Comparison of ENCODE assay signal across 9 mouse cellular contexts in the genomic region with DNA sequence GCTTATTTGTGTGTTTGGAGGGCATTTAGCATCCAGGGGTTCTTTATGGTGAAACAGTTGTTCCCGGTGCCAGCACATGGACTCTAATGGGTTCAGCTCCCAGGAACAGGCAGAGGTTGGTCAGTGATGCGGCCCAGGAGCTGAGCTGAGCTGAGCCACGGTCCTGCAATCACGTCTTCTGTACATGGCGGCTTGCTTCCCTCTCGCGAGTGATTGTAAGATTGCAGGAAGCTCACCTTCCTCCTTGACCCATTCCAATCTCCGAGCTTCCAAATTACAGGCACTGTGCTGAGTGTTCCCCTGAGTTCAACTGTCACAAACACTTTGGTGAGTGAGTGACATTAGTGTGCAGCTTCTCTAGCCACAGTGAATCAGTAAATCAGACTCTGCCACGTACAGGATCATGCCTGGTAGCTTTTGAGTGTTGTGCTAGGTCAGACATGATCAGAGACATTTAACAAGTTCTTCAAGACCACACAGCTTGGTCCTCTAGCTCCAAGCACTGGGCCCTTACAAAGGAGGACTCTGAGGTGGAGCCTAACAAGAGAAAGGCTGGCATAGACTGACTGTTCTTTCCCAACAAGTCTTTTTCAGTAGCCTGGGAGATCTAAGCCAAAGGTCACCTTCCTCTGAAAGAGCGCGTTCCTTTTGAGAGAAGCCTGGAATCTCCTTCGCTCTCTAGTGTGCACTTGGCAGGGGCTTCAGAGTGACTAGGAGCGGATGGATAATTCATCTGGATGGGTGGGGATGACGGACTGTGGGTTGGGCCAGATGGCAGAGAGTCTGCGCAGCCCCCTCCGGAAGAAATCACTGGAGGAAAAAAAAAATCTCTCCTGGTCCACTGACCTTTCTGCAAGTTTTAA.
DNase-seq lines count a peak whose midpoint lies in the region; ATAC-seq and TF ChIP-seq lines count a peak whose summit lies in the region.
"Had no signal": no experiment of that assay in that cellular context is flagged by ENCODE, and none has a peak within 500 bp of the region (broad histone marks: within the 10 kb centered on the region; RNA-seq: fewer than 3 reads in every experiment).

No protein-coding gene starts in this region.

- H3K4me1 ChIP-seq in hindbrain, embryonic 10.5 days (replicated peaks), result peaks cover 56% of the 10 kb centered on the region
- no peaks in the 10 kb centered on the region for H3K4me1 ChIP-seq in liver, postnatal 0 days (ENCODE audit: insufficient read depth)

- peak overlapping the region; percentile 38 for H3K4me3 ChIP-seq in hindbrain, embryonic 10.5 days
- H3K4me3 ChIP-seq in liver, postnatal 0 days (ENCODE audit: low read depth, low read length), result no peak overlapping the region
- no peak overlapping the region for H3K4me3 ChIP-seq in layer of hippocampus, adult 2 months

- no peaks in the 10 kb centered on the region for H3K36me3 ChIP-seq in hindbrain, embryonic 10.5 days
- no peaks in the 10 kb centered on the region for H3K36me3 ChIP-seq in liver, postnatal 0 days (replicated peaks; ENCODE audit: insufficient read depth, low read length)

- intact Hi-C loops in left cerebral cortex, postnatal 4 days (cut with DNase I), result no loop called here

- ATAC-seq in liver, postnatal 0 days, result no peak

- WGBS in hindbrain, embryonic 10.5 days, result 21% methylated on average over 16 of the region's 16 CpGs
- 31% methylated on average over 16 of the region's 16 CpGs for WGBS in liver, postnatal 0 days (ENCODE audit: insufficient replicate concordance)

- no peak for TF ChIP-seq CTCF in liver, postnatal 0 days (IDR thresholded peaks at IDR 0.05; ENCODE audit: low read depth)
- no peak for TF ChIP-seq CTCF in layer of hippocampus, adult 2 months (conservative IDR thresholded peaks at IDR 0.05)

- TF ChIP-seq EP300 in liver, postnatal 0 days (IDR thresholded peaks at IDR 0.05; ENCODE audit: low read depth), result no peak

- DNase-seq in left cerebral cortex, postnatal 4 days, result peak; percentile 45
- DNase-seq in left cerebral cortex, adult 9 months (ENCODE audit: low spot score in 2 of 2), result no peak
- peak; percentile 38 for DNase-seq in hindbrain, embryonic 10.5 days (ENCODE audit: low spot score)
- peak; percentile 14 for DNase-seq in lung, postnatal 10 days
- DNase-seq in frontal cortex, postnatal 10 days (ENCODE audit: low spot score in 2 of 2), result no peak
- no peak for DNase-seq in liver, postnatal 0 days
- DNase-seq in right cerebral cortex, postnatal 25 days, result no peak
- no peak for DNase-seq in layer of hippocampus, adult 2 months (ENCODE audit: low spot score in 2 of 2)

- H3K9ac ChIP-seq in liver, postnatal 0 days (replicated peaks), result no peak overlapping the region

- no peaks in the 10 kb centered on the region for H3K9me3 ChIP-seq in hindbrain, embryonic 10.5 days
- H3K9me3 ChIP-seq in liver, postnatal 0 days (ENCODE audit: low read length), result no peaks in the 10 kb centered on the region

- no peak overlapping the region for H3K4me2 ChIP-seq in liver, postnatal 0 days (ENCODE audit: low read depth, low read length)

- H3K27me3 ChIP-seq in hindbrain, embryonic 10.5 days (ENCODE audit: insufficient read depth, poor library complexity, severe bottlenecking), result peaks cover 25% of the 10 kb centered on the region
- H3K27me3 ChIP-seq in liver, postnatal 0 days (ENCODE audit: insufficient read depth, low read length), result 0 out of 2 replicates have a peak, but pooled peaks cover 4% of the 10 kb centered on the region

- peak overlapping the region; percentile 71 for H3K27ac ChIP-seq in hindbrain, embryonic 10.5 days
- no peak overlapping the region for H3K27ac ChIP-seq in liver, postnatal 0 days (ENCODE audit: low read depth)
- H3K27ac ChIP-seq in layer of hippocampus, adult 2 months, result no peak overlapping the region
- H3K27ac ChIP-seq: macrophage had no signal

Comparison
In these comparisons a context has a peak if more than half of its experiments do, and no peak if none do; other contexts are left out.
1. DNase-seq: peak in left cerebral cortex, postnatal 4 days (single experiment), hindbrain, embryonic 10.5 days (single experiment) and lung, postnatal 10 days (single experiment); none in left cerebral cortex, adult 9 months (0 of 2), frontal cortex, postnatal 10 days (0 of 2), liver, postnatal 0 days (single experiment), right cerebral cortex, postnatal 25 days (single experiment) and layer of hippocampus, adult 2 months (0 of 2).